Mouse (Mus musculus) stomach, postnatal 0 days (tissue): ENCODE results near the gene Rab35.

Experiments
- CTCF ChIP-seq: IDR thresholded peaks from 2 replicates; pipeline ENCODE4 v1.5.1; 2016; ENCODE audit warnings: antibody characterized with exemption, low read depth, mild to moderate bottlenecking, moderate library complexity
- EP300 ChIP-seq: optimal IDR thresholded peaks from 2 replicates; pipeline ENCODE3; 2016; ENCODE audit warnings: antibody characterized with exemption

GRCm38 (mm10) chr5:115586780-115587179, 44.9 kb upstream of the Rab35 start:
- TF ChIP-seq CTCF (no peak), EP300 (no peak)
